Mouse (Mus musculus) lung, postnatal 0 days (tissue): Measurements from ENCODE around the gene Cst13.

Experiments used
- CTCF ChIP-seq: IDR thresholded peaks from 2 replicates; pipeline ENCODE4 v1.5.1; 2016; ENCODE audit warnings: antibody characterized with exemption, mild to moderate bottlenecking
- EP300 ChIP-seq: IDR thresholded peaks from 2 replicates; pipeline ENCODE4 v1.6.1; 2016; ENCODE audit warnings: antibody characterized with exemption, mild to moderate bottlenecking, control low read depth

DNA sequence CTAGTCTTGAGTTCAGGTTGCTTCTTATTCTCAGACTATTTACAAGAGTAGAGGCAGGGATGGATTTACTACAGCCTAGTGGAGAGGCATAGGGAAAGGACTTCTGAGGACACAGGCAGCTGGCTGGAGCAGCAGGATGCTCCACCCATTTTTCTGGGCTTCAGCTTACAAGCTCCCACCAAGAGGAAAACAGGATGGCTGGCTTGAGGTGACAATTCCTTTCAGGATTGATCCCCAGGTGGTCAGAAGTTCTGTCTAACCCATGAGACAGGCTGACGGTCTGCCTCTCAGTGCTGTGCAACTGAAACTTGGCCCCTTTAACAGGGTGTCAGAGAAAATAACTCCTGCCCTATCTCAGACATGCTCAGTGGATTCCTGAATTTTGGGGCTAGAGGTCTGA, 59.3 kb downstream of the Cst13 start:
- TF ChIP-seq EP300 (no peak), CTCF (no peak)
